Mouse (Mus musculus) embryonic facial prominence, embryonic 13.5 days (tissue): ENCODE data around the gene Clptm1. TPM values are rescaled to one million over a fixed set of nuclear protein-coding genes. Genes with fewer than 3 reads are reported as not detected.

ENCODE experiments used
- ATAC-seq: fragments of 200-750 bp; cut with Nextera tagmentation; 2 replicates; pipeline ENCODE4 v1.8.0; 2017; ENCODE audit warnings: low read depth; ENCODE audit not compliant: insufficient number of reproducible peaks, insufficient read depth, low FRiP score, low TSS enrichment
- H3K27ac ChIP-seq: fragments of 300-500 bp; sonication (generic); 2 replicates; pipeline ENCODE4 v1.5.1; 2015; ENCODE audit warnings: moderate library complexity, mild to moderate bottlenecking, inconsistent platforms
- H3K27me3 ChIP-seq: fragments of 300-500 bp; sonication (generic); 2 replicates; pipeline ENCODE4 v1.6.1; 2015; ENCODE audit warnings: mild to moderate bottlenecking, inconsistent platforms
- H3K36me3 ChIP-seq: fragments of 300-500 bp; sonication (generic); 2 replicates; pipeline ENCODE4 v1.6.1; 2015; ENCODE audit warnings: mild to moderate bottlenecking, inconsistent platforms
- H3K4me1 ChIP-seq: fragments of 300-500 bp; sonication (generic); 2 replicates; pipeline ENCODE4 v1.6.1; 2015; ENCODE audit warnings: inconsistent platforms
- H3K4me2 ChIP-seq: fragments of 300-500 bp; sonication (generic); 2 replicates; pipeline ENCODE4 v1.6.1; 2015; ENCODE audit warnings: moderate library complexity, mild to moderate bottlenecking, inconsistent platforms
- H3K4me3 ChIP-seq: fragments of 300-500 bp; sonication (generic); 2 replicates; pipeline ENCODE4 v1.5.1; 2015; ENCODE audit warnings: mild to moderate bottlenecking, inconsistent platforms
- H3K9ac ChIP-seq: fragments of 300-500 bp; sonication (generic); 2 replicates; pipeline ENCODE4 v1.6.1; 2015; ENCODE audit warnings: mild to moderate bottlenecking, inconsistent platforms
- H3K9me3 ChIP-seq: fragments of 300-500 bp; sonication (generic); 2 replicates; pipeline ENCODE4 v1.6.1; 2016; ENCODE audit warnings: inconsistent platforms
- WGBS: fragments of 180-500 bp; shearing (Covaris S2); methylation state at CpG from one replicate; pipeline ENCODE4 v1.1.7; 2015; ENCODE audit warnings: mixed read lengths; 5-methylcytosine and 5-hydroxymethylcytosine counted together
- polyA plus RNA-seq: library from polyadenylated mRNA; unstranded; fragments of >200 nt; fragmentation: Nextera tagmentation; extraction: Ambion mirVana; gene quantifications from 2 replicates; pipeline ENCODE4 v1.2.1, GENCODE M21; 2015

The Clptm1 gene
- polyA plus RNA-seq, 1 experiment from 2014 or later, result 74.7 TPM

DNA sequence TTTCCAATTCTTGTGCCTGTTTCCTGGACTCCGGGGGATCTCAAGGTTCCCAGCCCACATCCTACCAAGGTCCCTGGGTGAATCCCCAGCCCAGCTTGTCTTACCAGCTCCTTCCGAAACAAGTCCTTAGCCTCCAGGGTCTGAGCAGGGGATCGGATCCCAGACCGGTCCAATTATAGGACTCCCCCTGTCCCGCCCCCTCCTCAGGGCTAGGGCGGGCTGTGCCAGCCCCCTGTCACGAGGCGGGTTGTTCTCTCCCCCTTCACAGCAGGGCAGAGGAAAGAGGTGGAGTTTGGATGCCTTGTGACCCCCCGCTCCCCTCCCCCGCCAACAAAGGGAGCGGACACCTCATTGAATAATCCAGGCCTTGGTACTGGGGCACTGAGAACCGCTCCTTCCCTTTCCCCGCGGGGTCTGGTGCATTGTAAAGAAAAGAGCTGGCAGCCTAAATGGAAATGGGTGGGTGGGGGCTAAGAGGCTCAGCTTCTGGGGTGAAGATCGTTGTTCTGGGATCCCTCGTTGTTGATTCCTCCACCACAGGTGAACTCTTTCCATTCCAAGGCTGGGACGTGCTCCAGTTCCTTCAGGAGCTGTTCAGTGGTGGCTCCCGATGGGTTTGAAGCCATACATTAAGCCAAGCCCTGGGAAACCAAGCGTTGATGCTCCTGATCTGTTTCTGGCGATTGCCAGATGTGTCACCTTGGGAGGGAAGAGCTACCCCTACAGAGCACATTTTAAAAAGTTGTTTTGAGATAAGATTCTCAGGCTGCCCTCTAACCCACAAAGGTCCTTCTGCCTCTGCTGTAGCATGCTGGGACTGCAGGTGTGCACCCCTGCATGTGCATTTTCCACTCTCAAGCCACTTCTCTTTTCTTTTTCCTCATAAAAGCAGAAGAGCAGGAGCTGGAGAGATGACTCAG lies 34.3 kb upstream of the Clptm1 start, which contains the start of gene Apoe:
Apoe (minus strand) TSS at position 282 of the 920 bp plus-strand sequence.
- no peak for ATAC-seq
- Histone ChIP-seq H3K36me3 (peaks cover 46% of the 10 kb centered on the region), H3K9me3 (peaks cover 7% of the 10 kb centered on the region; the same call in 1 of the 2 replicates), H3K4me3 (peak within 1 kb of the TSS; percentile 45), H3K27me3 (no peaks in the 10 kb centered on the region), H3K4me1 (peaks cover 25% of the 10 kb centered on the region), H3K9ac (peak within 1 kb of the TSS; percentile 72), H3K4me2 (peak within 1 kb of the TSS; percentile 83), H3K27ac (peak within 1 kb of the TSS; percentile 62)
- 1% methylated on average over 20 of the region's 20 CpGs for WGBS

GRCm38 (mm10) chr7:19697949-19698906 lies 33.4 kb upstream of the Clptm1 start:
- H3K27ac ChIP-seq, result peak overlapping the region; percentile 62
- H3K9me3 ChIP-seq, result peaks cover 7% of the 10 kb centered on the region; the same call in 1 of the 2 replicates
- peaks cover 28% of the 10 kb centered on the region for H3K4me1 ChIP-seq
- H3K4me2 ChIP-seq, result peak overlapping the region; percentile 83
- 2% methylated on average over 28 of the region's 28 CpGs for WGBS
- peak overlapping the region; percentile 72 for H3K9ac ChIP-seq
- peaks cover 37% of the 10 kb centered on the region for H3K36me3 ChIP-seq
- peak overlapping the region; percentile 45 for H3K4me3 ChIP-seq
- no peak for ATAC-seq
- H3K27me3 ChIP-seq, result no peaks in the 10 kb centered on the region

DNA sequence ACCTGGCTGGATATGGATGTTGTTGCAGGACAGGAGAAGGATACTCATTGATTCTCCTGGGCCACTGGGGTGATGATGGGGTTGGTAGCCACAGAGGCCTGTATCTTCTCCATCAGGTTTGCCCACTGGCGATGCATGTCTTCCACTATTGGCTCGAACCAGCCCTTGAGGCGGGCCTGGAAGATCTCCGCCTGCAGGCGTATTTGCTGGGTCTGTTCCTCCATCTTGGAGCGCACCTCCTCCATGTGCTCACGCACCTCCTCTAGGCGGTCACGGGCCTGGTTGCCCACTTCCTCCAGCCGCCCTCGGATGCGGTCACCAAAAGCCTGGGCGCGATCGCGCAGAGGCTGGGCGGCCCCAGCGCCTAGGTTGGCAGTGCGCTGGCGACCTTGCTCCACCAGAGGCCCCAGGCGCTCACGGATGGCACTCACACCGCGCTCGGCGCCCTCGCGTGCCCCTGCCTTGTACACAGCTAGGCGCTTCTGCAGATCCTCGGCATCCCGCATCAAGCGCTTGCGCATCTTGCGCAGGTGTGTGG lies 31.6 kb upstream of the Clptm1 start:
- Histone ChIP-seq H3K4me1 (peaks cover 32% of the 10 kb centered on the region), H3K9me3 (peaks cover 7% of the 10 kb centered on the region; the same call in 1 of the 2 replicates), H3K4me3 (no peak overlapping the region), H3K36me3 (peaks cover 20% of the 10 kb centered on the region), H3K27me3 (no peaks in the 10 kb centered on the region), H3K27ac (no peak overlapping the region), H3K4me2 (no peak overlapping the region), H3K9ac (no peak overlapping the region)
- no peak for ATAC-seq
- 94% methylated on average over 34 of the region's 34 CpGs for WGBS

GRCm38 (mm10) chr7:19695881-19696280 lies 31.0 kb upstream of the Clptm1 start:
- WGBS, result 87% methylated on average over 6 of the region's 6 CpGs
- peaks cover 30% of the 10 kb centered on the region for H3K4me1 ChIP-seq
- no peak overlapping the region for H3K4me2 ChIP-seq

DNA sequence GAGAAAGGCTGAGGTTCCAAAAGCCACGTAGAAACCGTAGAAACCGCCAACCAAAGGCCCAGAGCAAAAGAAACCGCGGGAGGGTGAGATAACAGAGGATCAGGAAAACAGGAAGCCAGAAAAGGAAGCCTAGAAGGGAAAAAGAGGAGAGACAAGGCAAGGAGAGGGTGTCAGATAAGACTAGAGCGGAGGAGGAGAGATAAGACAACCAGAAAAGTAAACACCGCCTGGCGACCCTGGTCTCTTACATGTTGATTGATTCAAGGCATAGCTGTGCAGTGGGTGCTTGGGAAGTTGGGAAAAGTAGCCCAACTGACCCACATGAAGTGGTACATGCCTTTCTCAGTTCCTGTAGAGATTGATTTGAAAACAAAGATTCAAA lies 30.4 kb upstream of the Clptm1 start:
- Histone ChIP-seq H3K4me2 (no peak overlapping the region), H3K9ac (no peak overlapping the region), H3K36me3 (peaks cover 16% of the 10 kb centered on the region), H3K27me3 (no peaks in the 10 kb centered on the region), H3K27ac (no peak overlapping the region), H3K9me3 (peaks cover 7% of the 10 kb centered on the region; the same call in 1 of the 2 replicates), H3K4me1 (peaks cover 26% of the 10 kb centered on the region), H3K4me3 (no peak overlapping the region)
- ATAC-seq, result no peak
- WGBS, result 55% methylated on average over 8 of the region's 8 CpGs

More at GRCm38 (mm10) chr7:19695881-19696280, 31.0 kb upstream of the Clptm1 start:
- no peak for ATAC-seq
- H3K36me3 ChIP-seq, result peaks cover 19% of the 10 kb centered on the region
- H3K9ac ChIP-seq, result no peak overlapping the region
- H3K27me3 ChIP-seq, result no peaks in the 10 kb centered on the region
- H3K4me3 ChIP-seq, result no peak overlapping the region
- H3K27ac ChIP-seq, result no peak overlapping the region
- peaks cover 7% of the 10 kb centered on the region; the same call in 1 of the 2 replicates for H3K9me3 ChIP-seq

DNA sequence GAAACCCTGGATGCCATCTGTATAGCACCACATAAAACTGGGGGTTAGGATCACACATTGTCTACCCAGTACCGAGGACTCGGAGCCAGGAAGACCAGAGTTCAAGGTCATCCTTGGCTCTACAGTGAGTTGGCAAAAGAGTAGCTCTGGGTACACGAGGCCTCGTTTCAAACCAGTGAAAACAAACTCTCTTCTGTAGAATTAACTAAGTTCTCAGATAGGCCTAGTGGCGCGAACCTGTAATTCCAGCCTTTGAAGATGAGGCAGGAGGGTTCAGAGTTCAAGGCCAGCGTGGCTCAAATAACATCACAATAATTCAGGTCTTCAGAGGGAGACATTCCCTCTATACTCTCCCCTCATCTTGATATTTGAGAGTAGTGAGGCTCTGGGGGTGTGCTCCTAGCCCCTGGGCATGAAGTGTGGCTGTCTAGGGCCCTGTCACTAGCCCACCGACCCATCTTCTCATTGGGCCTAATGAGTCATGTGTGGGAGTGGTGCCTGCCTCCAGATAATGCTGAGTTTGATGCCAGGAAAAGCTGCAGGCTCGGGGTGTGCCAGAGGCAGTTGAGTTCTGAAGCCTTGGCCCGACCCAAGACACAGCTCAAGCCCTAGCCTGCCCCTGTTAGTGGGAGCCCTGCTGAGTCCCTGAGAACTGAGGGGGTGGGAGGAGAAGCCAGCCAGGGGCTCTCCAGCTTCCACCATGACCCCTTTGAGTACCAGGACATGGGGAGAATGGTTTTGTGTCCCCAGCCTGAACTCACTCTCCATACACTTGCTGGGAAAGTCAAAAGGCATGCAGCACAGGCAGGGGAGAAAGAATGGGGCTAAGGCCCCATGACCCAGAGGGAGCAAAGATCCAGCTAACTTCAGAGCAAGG lies 29.7 kb upstream of the Clptm1 start:
- no peak for ATAC-seq
- Histone ChIP-seq H3K36me3 (peaks cover 15% of the 10 kb centered on the region), H3K27ac (no peak overlapping the region), H3K4me2 (no peak overlapping the region), H3K27me3 (no peaks in the 10 kb centered on the region), H3K4me3 (no peak overlapping the region), H3K4me1 (peaks cover 24% of the 10 kb centered on the region), H3K9ac (no peak overlapping the region), H3K9me3 (peaks cover 7% of the 10 kb centered on the region; the same call in 1 of the 2 replicates)
- 85% methylated on average over 10 of the region's 10 CpGs for WGBS

DNA sequence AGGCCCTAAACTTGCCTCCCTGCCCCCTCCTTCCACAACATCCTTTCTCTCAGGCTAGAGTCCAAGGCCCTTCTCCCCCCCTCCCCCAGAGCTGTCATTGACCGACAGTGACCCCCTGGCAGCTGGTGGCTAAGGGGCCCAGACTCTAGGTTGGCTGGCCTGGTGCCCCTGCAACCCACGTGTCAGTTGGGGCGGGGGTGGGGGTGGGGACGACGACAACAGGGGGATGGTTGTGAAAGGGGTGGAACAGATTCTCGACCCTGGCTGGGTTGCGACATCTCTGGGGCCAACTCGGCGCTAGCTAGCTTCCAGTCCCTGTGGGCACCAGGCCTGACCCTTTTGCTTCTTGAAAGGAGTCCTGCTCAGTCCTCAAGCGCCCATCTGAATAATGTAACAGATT lies 28.6 kb upstream of the Clptm1 start:
- Histone ChIP-seq H3K9me3 (peaks cover 7% of the 10 kb centered on the region; the same call in 1 of the 2 replicates), H3K36me3 (peaks cover 15% of the 10 kb centered on the region), H3K9ac (peak overlapping the region; percentile 12; the same call in 1 of the 2 replicates), H3K4me1 (peaks cover 12% of the 10 kb centered on the region), H3K4me2 (no peak overlapping the region), H3K27ac (no peak overlapping the region), H3K27me3 (no peaks in the 10 kb centered on the region), H3K4me3 (no peak overlapping the region)
- no peak for ATAC-seq
- 34% methylated on average over 10 of the region's 10 CpGs for WGBS

- peaks cover 13% of the 10 kb centered on the region for H3K36me3 ChIP-seq
- H3K27ac ChIP-seq, result no peak within 1 kb of the TSS
- WGBS, result 47% methylated on average over 28 of the region's 28 CpGs
- H3K4me2 ChIP-seq, result no peak within 1 kb of the TSS
- ATAC-seq, result no peak
- H3K4me3 ChIP-seq, result no peak within 1 kb of the TSS
- H3K4me1 ChIP-seq, result peaks cover 6% of the 10 kb centered on the region
- no peaks in the 10 kb centered on the region for H3K27me3 ChIP-seq
- peaks cover 7% of the 10 kb centered on the region; the same call in 1 of the 2 replicates for H3K9me3 ChIP-seq
- peak within 1 kb of the TSS; percentile 12; the same call in 1 of the 2 replicates for H3K9ac ChIP-seq
Measured at GRCm38 (mm10) chr7:19691873-19692865, 27.3 kb upstream of the Clptm1 start, which contains the start of gene Apoc1. TSS of gene Apoc1 (minus strand) at chr7:19692660.

DNA sequence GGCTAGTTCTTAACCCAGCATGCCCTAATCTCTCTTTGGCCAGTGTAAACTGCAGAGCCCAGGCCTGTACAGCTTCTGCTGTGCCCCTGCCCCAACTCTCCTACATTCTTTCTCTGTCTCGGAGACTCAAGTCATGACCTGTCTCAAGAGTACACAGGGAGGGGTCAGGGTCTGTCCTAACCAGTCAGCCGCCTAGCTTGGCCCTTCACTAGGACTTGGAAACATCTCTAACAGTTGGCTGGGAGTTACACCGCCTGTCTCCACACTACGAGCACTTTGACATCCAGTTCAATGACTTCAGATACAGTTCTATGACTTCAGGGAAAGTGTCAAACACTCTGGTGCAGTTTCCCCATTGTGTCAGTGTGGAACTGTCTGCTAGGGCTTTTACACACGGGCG lies 26.6 kb upstream of the Clptm1 start:
- Histone ChIP-seq H3K4me3 (no peak overlapping the region), H3K27me3 (no peaks in the 10 kb centered on the region), H3K9ac (no peak overlapping the region), H3K4me1 (peaks cover 6% of the 10 kb centered on the region), H3K36me3 (peaks cover 6% of the 10 kb centered on the region), H3K9me3 (0 out of 2 replicates have a peak, but pooled peaks cover 2% of the 10 kb centered on the region), H3K4me2 (no peak overlapping the region), H3K27ac (no peak overlapping the region)
- no peak for ATAC-seq
- 78% methylated on average over 6 of the region's 6 CpGs for WGBS
